Mouse (Mus musculus): ENCODE data around the gene Apex2.

DNA sequence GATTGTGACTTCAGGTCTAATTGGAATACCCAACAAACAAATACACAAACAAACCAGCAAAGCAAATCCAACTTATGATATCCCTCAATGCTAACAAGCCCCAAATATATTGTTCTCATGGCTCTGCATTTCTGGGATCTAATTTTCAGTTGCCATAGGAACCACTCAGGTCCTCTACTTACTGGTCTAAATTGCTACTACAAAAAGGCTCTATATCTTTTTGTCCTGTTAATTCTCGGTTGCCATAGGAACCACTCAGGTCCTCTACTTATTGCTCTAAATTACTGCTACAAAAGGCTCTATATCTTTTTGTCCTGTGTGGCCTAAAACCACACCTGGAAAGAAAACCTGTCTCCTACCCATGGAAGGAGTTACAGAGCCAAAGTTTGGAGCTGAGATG is 75.5 kb downstream of the Apex2 start:
- TF ChIP-seq CTCF (IDR thresholded peaks at IDR 0.05; ENCODE audit: control insufficient read depth, insufficient read depth, low read length) (no peak), POLR2A (IDR thresholded peaks at IDR 0.05; ENCODE audit: borderline replicate concordance, control insufficient read depth, low read depth, low read length) (no peak)

Data from bone marrow, adult 2 months (tissue).